Mouse (Mus musculus): ENCODE results near the gene Oog4. TPM values are rescaled to one million over a fixed set of nuclear protein-coding genes. Genes with fewer than 3 reads are reported as not detected.
A peak's percentile ranks its signal among the peaks of the same experiment; 100 is the strongest.
"Not testable (repeated sequence)": the region's sequence is repeated elsewhere in the genome, so short reads cannot be mapped to it uniquely, and the experiment has no call there.

Gene Oog4
- 0.07 and 0.15 TPM in 2 replicates for polyA plus RNA-seq (2012; rRNA removed)

DNA sequence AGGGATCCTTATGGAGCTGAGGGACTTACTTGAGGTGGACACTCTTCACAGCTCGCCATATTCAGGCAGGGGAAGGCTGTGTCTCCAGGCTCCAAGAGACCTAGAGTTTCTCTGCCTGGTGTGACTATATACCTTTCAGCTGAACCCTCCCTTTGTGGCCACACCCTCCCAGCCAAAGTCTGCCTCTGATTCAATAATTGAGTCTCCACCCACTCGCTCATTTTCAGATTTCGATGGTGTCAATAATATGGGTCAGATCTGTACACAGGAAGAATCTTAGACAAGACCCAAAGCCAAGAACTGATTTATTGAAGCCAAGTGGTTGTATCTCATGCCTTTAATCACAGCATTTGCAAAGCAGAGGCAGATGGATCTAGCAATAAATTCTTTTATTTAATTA lies at the start of gene Oog4:
Gene Oog4, minus strand, starts transcription at position 101 of the 400 bp plus-strand sequence.
- H3K27me3 ChIP-seq (ENCODE audit: control insufficient read depth, insufficient read depth, low read length) = no peaks in the 10 kb centered on the region
- H3K4me1 ChIP-seq (ENCODE audit: control insufficient read depth, insufficient read depth, low read length) = no peaks in the 10 kb centered on the region
- H3K4me3 ChIP-seq (ENCODE audit: control insufficient read depth, low read depth, low read length) = no peak within 1 kb of the TSS
- no peak within 1 kb of the TSS for H3K27ac ChIP-seq (ENCODE audit: control insufficient read depth, insufficient read depth, low read depth, low read length)
- TF ChIP-seq POLR2A (IDR thresholded peaks at IDR 0.05; ENCODE audit: control insufficient read depth, low read depth, low read length) = no peak
- no peak for TF ChIP-seq CTCF (IDR thresholded peaks at IDR 0.05; ENCODE audit: control insufficient read depth, insufficient read depth, insufficient replicate concordance, low read depth, low read length)
- H3K36me3 ChIP-seq (ENCODE audit: control insufficient read depth, insufficient read depth, low read length) = no peaks in the 10 kb centered on the region

DNA sequence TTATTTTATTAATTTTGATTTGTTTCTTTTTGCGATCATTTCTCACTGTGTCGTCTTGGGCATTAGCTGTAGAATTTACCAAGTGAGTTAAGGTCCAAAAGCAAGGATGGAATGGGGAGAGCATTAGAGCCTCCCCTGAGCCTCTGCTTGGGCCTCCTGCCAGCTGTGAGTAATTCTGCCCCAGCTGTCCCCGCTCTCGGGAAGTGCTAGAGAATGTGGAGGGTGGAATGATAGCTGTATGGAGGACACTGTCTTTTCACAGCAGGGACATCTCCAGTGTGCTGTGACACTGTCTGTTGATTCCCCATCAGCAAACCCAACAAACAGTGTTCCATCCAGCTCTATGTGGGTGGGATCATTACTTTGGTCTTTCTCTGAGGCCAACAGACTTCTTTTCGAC lies 23.4 kb downstream of the Oog4 start:
- not testable (repeated sequence) for H3K27me3 ChIP-seq (ENCODE audit: control insufficient read depth, insufficient read depth, low read length); H3K36me3 ChIP-seq (ENCODE audit: control insufficient read depth, insufficient read depth, low read length); H3K4me1 ChIP-seq (ENCODE audit: control insufficient read depth, insufficient read depth, low read length); H3K4me3 ChIP-seq (ENCODE audit: control insufficient read depth, low read depth, low read length); H3K27ac ChIP-seq (ENCODE audit: control insufficient read depth, insufficient read depth, low read depth, low read length)

DNA sequence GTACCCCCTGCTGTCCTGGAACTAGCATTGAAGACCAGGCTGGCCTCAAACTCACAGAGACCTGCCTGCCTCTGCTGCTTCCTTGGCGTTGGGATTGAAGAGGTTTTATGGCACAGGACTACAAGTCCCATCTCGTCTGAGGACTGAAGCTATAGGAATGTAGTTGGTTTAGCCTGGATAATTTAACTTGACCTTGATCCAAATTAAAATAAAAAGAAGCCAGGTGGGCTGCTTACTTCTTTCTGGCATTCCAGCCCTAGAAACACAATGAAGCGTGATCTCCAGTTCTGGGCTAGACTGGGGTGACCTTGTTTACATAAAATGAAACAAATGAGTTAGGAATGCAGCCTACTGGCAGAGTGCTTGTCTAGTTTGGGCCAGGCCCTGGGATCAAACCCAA lies 36.0 kb downstream of the Oog4 start:
- TF ChIP-seq POLR2A (IDR thresholded peaks at IDR 0.05; ENCODE audit: control insufficient read depth, low read depth, low read length) (no peak), CTCF (IDR thresholded peaks at IDR 0.05; ENCODE audit: control insufficient read depth, insufficient read depth, insufficient replicate concordance, low read depth, low read length) (no peak)
- Histone ChIP-seq H3K27ac (ENCODE audit: control insufficient read depth, insufficient read depth, low read depth, low read length) (no peak overlapping the region), H3K27me3 (ENCODE audit: control insufficient read depth, insufficient read depth, low read length) (no peaks in the 10 kb centered on the region), H3K4me1 (ENCODE audit: control insufficient read depth, insufficient read depth, low read length) (peaks cover 4% of the 10 kb centered on the region), H3K36me3 (ENCODE audit: control insufficient read depth, insufficient read depth, low read length) (peaks cover 7% of the 10 kb centered on the region), H3K4me3 (ENCODE audit: control insufficient read depth, low read depth, low read length) (no peak overlapping the region)

DNA sequence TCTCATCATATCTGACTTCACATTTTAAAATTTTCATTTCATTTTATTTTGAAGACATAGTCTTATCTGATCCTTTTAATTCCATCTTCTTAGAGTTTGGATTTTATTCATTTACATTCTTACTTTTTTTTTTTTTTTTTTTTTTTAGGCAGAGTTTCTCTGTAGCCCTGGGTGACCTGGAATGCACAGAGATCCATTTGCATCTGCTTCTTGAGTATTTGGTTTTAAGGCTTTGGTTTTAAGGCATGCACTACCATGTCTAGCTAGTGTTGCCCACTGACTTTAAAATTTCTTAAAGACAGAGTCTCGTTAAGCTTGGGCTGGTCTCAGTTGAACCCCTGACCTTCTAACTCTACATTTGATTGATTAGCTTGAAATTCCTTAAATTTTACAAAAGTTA lies 36.5 kb downstream of the Oog4 start:
- H3K4me1 ChIP-seq (ENCODE audit: control insufficient read depth, insufficient read depth, low read length) = peaks cover 4% of the 10 kb centered on the region
- TF ChIP-seq POLR2A (IDR thresholded peaks at IDR 0.05; ENCODE audit: control insufficient read depth, low read depth, low read length) (no peak), CTCF (IDR thresholded peaks at IDR 0.05; ENCODE audit: control insufficient read depth, insufficient read depth, insufficient replicate concordance, low read depth, low read length) (no peak)
- no peak overlapping the region for H3K27ac ChIP-seq (ENCODE audit: control insufficient read depth, insufficient read depth, low read depth, low read length)
- H3K36me3 ChIP-seq (ENCODE audit: control insufficient read depth, insufficient read depth, low read length) = peaks cover 7% of the 10 kb centered on the region
- H3K4me3 ChIP-seq (ENCODE audit: control insufficient read depth, low read depth, low read length) = no peak overlapping the region
- H3K27me3 ChIP-seq (ENCODE audit: control insufficient read depth, insufficient read depth, low read length) = no peaks in the 10 kb centered on the region

DNA sequence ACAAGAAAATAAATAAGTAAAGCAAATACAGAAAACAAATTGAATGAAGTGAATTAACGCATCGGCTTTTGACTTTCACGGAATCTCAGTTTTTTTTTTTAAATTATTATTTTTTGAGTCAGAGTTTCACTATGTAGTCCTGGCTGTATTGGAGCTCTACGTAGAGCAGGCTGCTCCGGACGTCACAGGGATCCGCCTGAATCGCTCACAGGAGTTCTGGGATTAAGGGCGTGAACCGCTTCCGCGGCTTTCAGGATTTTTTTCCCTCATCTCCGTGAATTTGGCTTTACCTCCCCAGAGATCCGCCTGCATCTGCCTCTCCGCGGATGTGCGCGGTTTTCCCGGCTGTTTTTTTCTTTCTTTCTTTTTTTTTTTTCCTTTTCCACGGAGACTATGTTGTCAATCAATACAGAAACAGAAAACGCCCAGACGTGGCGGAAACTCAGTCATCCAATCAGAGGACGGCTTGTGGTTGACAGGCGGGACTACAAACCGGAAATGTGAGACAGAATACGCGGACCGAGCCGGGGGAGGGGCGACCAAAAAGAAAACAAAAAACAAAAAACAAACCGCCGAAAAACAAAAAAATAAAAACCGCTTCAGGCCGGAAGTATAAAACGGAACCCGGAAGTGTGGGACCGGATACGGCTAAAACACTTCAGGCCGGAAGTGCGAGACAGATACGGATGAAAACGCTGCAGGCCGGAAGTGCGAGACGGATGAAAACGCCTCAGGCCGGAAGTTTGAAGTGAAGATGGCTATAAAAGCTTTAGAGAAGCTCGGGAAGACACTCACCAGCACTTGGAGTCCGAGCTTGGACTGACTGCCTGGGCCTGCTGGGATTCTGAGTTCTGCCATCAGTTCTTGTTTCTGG lies 37.7 kb downstream of the Oog4 start, which contains the start of gene Pramef8:
Gene Pramef8, plus strand, starts transcription at position 208 of the 874 bp plus-strand sequence.
- Histone ChIP-seq H3K27me3 (ENCODE audit: control insufficient read depth, insufficient read depth, low read length) (no peaks in the 10 kb centered on the region), H3K36me3 (ENCODE audit: control insufficient read depth, insufficient read depth, low read length) (peaks cover 6% of the 10 kb centered on the region), H3K4me1 (ENCODE audit: control insufficient read depth, insufficient read depth, low read length) (peaks cover 4% of the 10 kb centered on the region), H3K4me3 (ENCODE audit: control insufficient read depth, low read depth, low read length) (peak within 1 kb of the TSS; percentile 92), H3K27ac (ENCODE audit: control insufficient read depth, insufficient read depth, low read depth, low read length) (peak within 1 kb of the TSS; percentile 94)
- TF ChIP-seq POLR2A (IDR thresholded peaks at IDR 0.05; ENCODE audit: control insufficient read depth, low read depth, low read length) (peak; percentile 30; the same call in 1 of the 2 replicates), CTCF (IDR thresholded peaks at IDR 0.05; ENCODE audit: control insufficient read depth, insufficient read depth, insufficient replicate concordance, low read depth, low read length) (no peak)

DNA sequence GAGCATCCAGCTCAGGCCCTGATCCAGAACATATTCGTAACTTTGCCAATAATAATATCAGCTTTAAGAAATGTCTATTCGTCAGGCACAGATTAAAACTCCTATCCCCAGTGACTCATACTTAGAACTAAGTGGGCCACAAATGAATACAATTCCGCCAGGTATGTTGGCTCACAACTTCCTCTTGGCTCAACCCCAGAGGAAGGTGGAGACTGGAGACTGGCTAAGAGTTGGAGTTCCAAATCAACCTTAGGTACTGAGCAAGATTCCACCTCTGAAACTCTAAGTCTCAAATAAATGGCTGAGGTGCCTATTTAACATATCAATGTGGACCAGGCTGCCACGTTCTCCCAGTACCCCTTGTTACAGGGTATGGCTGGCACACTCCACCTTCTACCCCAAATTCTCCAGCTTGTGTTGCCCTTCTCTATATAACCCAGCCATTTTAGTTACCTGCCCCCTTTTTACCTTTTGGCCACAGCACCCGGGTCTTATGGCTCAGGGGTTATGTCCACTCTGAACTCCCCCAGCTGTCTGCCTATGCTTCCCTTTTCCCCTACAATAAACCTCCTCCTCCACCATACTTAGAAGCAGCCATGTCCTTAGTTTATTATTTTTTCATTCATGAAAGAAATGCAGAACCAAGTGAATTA lies 38.4 kb downstream of the Oog4 start:
- TF ChIP-seq CTCF (IDR thresholded peaks at IDR 0.05; ENCODE audit: control insufficient read depth, insufficient read depth, insufficient replicate concordance, low read depth, low read length) (no peak), POLR2A (IDR thresholded peaks at IDR 0.05; ENCODE audit: control insufficient read depth, low read depth, low read length) (no peak)
- H3K27me3 ChIP-seq (ENCODE audit: control insufficient read depth, insufficient read depth, low read length) = no peaks in the 10 kb centered on the region
- H3K27ac ChIP-seq (ENCODE audit: control insufficient read depth, insufficient read depth, low read depth, low read length) = peak overlapping the region; percentile 58
- H3K4me3 ChIP-seq (ENCODE audit: control insufficient read depth, low read depth, low read length) = peak overlapping the region; percentile 78
- H3K36me3 ChIP-seq (ENCODE audit: control insufficient read depth, insufficient read depth, low read length) = peaks cover 2% of the 10 kb centered on the region
- peaks cover 4% of the 10 kb centered on the region for H3K4me1 ChIP-seq (ENCODE audit: control insufficient read depth, insufficient read depth, low read length)

DNA sequence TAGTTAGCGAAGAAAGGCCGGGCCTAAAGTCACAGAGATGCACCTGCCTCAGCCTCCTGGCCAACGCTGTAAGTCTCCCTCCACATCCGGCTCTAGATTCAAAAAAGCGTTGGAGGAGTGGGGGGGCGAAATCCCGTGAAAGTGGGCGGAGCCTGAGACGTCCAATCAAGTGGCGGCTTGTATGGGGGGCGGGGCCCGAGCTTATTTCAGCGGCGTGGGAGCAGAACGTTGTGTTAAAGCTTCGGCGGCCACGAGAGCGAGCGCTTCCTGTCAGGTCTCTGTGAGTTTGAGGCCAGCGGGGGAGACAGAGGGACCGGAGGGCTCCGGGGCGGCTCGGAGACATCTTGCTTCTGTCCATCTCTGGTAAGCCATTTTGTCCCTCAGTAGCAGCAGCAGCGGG lies 55.9 kb downstream of the Oog4 start, which contains the start of gene Pramel1:
Gene Pramel1, plus strand, starts transcription at position 248 of the 400 bp plus-strand sequence.
- peak within 1 kb of the TSS; percentile 87 for H3K27ac ChIP-seq (ENCODE audit: control insufficient read depth, insufficient read depth, low read depth, low read length)
- H3K4me3 ChIP-seq (ENCODE audit: control insufficient read depth, low read depth, low read length) = peak within 1 kb of the TSS; percentile 93

More for the DNA sequence above, 55.9 kb downstream of the Oog4 start, which contains the start of gene Pramel1:
- no peaks in the 10 kb centered on the region for H3K27me3 ChIP-seq (ENCODE audit: control insufficient read depth, insufficient read depth, low read length)
- peaks cover 7% of the 10 kb centered on the region for H3K4me1 ChIP-seq (ENCODE audit: control insufficient read depth, insufficient read depth, low read length)
- no peaks in the 10 kb centered on the region for H3K36me3 ChIP-seq (ENCODE audit: control insufficient read depth, insufficient read depth, low read length)
- TF ChIP-seq POLR2A (IDR thresholded peaks at IDR 0.05; ENCODE audit: control insufficient read depth, low read depth, low read length) (0 out of 2 replicates have a peak, but pooled peaks have one; percentile 91), CTCF (IDR thresholded peaks at IDR 0.05; ENCODE audit: control insufficient read depth, insufficient read depth, insufficient replicate concordance, low read depth, low read length) (no peak)
